Mouse (Mus musculus) frontal cortex, postnatal 25 days (tissue): ENCODE measurements at regions not wholly inside any gene's neighbourhood (a gene's known extent, or its start where the extent isn't known, plus 50 kb on each side); places are given as distances from the start of the nearest gene placed in this dataset.

ENCODE experiments used
- DNase-seq, 2 experiments: peaks; one replicate each; pipeline ENCODE4 v3.0.0; 2022; ENCODE audit warnings: low spot score in 2 of 2

DNA sequence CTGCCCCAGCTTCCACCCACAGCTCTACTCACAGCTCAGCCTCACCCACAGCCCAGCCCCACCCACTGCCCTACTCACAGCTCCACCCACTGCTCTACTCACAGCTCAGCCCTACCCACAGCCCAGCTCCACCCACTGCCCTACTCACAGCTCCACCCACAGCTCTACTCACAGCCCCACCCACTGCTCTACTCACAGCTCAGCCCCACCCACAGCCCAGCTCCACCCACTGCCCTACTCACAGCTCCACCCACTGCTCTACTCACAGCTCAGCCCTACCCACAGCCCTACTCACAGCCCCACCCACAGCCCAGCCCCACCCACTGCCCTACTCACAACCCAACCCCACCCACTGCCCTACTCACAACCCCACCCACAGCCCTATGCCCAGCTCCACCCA, 56.5 kb upstream of the Phox2b start:
- no peak for DNase-seq

DNA sequence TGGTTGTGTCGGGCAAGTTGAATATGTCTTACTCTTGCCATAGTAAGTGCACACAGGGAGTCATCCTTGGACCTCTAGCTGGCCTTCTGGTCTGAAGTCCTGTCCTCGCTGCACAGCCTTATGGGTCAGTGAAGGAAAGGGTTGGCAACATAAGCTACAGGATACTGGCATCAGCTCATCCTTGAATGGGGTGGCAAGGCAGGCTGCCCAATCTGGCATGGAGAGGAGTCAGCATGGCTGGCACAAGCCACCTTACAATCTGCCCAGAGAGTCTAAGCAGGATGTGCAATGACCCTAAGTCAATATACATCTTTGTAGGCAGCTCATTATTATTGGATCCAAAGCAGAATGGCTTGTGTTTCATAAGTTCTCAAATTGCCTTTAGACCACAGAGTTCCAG, 57.8 kb upstream of the Phox2b start:
- no peak for DNase-seq

DNA sequence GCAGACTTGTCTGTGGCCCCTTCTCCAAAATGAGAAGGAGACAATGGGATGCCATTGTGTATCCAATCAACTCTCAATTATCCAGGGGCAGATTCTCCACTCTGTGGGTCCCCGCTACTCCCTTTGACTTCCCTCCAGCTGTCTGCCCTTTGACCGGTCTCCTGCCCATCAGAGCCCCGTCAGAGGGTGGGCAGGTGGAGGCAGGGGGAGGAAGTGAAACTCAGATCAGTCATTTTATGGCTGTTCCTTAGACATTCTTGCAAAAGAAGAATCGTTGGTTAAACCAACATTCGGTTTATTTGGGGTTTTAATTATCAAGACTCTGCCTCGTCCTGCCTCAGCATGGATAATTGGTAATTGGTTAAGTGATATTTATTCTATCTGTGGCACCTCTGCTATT, 77.7 kb upstream of the Phox2b start:
- no peak for DNase-seq

DNA sequence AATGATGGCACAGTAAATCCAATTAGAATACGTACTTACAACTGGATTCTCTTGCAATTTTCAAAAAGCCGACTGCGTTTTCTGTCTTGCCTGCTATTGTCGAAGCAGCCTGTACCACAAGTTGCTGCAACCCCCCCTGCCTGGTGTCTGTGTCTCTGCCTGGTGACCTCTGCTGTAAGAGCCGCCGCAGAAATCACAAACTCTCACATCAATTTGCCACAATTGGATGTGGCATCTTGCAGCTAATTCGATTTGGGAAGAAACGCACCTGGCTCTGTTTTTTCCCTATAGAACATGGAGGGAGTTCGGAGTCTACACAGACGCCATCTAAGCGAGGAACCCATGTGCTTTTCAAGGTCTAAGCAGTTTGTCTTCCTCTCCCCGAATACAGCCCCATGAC, 80.1 kb upstream of the Phox2b start:
- no peak for DNase-seq

DNA sequence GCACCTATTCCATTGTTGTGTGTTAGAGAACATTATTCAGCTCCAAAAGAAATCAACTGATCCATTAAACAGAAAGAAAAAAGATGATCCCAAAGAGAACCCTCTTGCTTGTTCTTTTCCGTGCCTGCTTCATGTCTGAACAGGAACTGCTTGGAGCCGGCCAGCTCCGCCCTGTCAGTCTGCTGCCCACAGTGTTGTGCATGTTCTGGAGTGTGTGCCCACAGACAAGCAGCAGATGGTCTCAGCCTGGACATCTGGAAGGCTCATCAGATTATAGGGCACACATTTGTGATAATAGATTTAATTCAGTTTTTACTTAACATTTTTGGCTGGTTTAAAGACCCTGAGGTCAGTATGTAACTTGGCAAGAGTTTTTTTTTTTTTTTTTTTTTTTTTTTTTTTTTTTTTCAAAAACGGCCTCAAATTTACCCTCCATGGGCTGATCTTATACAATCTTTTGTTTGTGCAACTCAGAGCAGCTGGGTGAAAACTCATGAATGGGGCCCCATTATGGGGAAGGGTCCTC, 70.9 kb upstream of the Tmem33 start:
- peak in 1 of 2 experiments; percentile 7 for DNase-seq

DNA sequence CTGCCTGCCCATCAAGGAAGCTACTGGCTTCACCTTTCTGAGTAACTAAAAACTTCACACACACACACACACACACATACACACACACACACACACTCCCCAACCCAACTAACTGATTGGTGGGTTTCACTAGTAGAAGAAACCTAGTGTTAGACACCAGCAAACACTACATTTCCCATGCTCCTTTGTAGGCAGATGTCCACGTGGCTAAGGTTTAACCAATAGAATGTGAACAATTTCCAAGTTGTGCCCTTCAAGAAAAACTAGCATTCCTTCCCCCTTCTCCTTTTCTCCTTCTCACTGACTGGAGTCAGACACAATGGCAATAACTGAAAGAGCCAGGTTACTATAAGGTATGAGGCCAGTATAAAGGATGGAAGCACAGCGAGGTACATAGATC, 66.3 kb upstream of the Tmem33 start:
- DNase-seq, result no peak

DNA sequence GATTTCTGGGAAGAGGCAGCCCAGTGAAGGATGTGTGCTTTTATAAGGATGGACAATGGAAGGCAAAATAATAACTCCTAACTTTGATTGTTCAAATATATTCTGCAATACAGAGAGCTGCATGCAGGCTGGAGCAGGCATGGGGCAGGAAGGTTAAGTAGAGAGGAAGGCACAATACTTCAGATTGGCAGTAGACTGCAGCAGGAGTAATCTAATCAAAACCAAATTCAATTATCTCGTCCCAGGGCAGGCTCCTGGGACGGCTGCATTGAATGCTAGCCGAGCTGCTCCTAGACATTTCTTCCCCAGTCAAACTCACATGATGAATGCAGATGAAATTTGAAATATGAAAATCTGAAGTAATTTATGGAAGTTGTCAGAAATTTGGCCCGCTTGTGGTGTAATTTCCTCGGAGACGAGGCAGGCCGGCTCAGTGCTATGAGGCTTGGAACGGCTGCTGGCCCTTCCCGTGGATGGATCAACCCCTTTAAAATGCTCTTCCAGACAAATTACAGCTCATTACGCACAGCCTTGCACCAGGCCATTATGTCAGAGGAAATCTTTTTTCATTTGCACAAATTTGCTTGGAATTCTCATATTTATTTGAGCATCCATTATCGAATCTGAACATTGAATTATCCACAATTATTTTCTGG, 55.2 kb upstream of the Tmem33 start:
- no peak for DNase-seq
